Mouse (Mus musculus) embryonic facial prominence, embryonic 10.5 days (tissue): ENCODE measurements around the gene Ap1ar. TPM values are rescaled to one million over a fixed set of nuclear protein-coding genes. Genes with fewer than 3 reads are reported as not detected.

Experiments used
- DNase-seq: peaks from one replicate; pipeline ENCODE4 v3.0.0-alpha.2; 2017; ENCODE audit warnings: low spot score
- H3K27ac ChIP-seq: fragments of 300-500 bp; sonication (generic); replicated peaks from 2 replicates; pipeline ENCODE4 v1.5.1; 2016; ENCODE audit warnings: mild to moderate bottlenecking
- H3K27me3 ChIP-seq: fragments of 300-500 bp; sonication (generic); replicated peaks from 2 replicates; pipeline ENCODE4 v1.6.1; 2016; ENCODE audit warnings: low read depth, mild to moderate bottlenecking; ENCODE audit not compliant: poor library complexity, severe bottlenecking
- H3K36me3 ChIP-seq: fragments of 300-500 bp; sonication (generic); replicated peaks from 2 replicates; pipeline ENCODE4 v1.6.1; 2016; ENCODE audit warnings: mild to moderate bottlenecking, moderate library complexity
- H3K4me1 ChIP-seq: fragments of 300-500 bp; sonication (generic); 2 replicates; pipeline ENCODE4 v1.6.1; 2016
- H3K4me3 ChIP-seq: fragments of 300-500 bp; sonication (generic); 2 replicates; pipeline ENCODE4 v1.5.1; 2016; ENCODE audit warnings: mild to moderate bottlenecking, moderate library complexity
- H3K9me3 ChIP-seq: fragments of 300-500 bp; sonication (generic); 2 replicates; pipeline ENCODE4 v1.6.1; 2016; ENCODE audit warnings: mild to moderate bottlenecking
- WGBS: fragments of 180-500 bp; shearing (Covaris S2); methylation state at CpG from one replicate; pipeline ENCODE4 v1.1.7; 2016; 5-methylcytosine and 5-hydroxymethylcytosine counted together
- polyA plus RNA-seq: library from polyadenylated mRNA; unstranded; fragments of >200 nt; fragmentation: Nextera tagmentation; extraction: Ambion mirVana; gene quantifications from 2 replicates; pipeline ENCODE4 v1.2.1, GENCODE M21; 2016

Ap1ar gene
- polyA plus RNA-seq, 1 experiment from 2014 or later = 60.6 TPM

DNA sequence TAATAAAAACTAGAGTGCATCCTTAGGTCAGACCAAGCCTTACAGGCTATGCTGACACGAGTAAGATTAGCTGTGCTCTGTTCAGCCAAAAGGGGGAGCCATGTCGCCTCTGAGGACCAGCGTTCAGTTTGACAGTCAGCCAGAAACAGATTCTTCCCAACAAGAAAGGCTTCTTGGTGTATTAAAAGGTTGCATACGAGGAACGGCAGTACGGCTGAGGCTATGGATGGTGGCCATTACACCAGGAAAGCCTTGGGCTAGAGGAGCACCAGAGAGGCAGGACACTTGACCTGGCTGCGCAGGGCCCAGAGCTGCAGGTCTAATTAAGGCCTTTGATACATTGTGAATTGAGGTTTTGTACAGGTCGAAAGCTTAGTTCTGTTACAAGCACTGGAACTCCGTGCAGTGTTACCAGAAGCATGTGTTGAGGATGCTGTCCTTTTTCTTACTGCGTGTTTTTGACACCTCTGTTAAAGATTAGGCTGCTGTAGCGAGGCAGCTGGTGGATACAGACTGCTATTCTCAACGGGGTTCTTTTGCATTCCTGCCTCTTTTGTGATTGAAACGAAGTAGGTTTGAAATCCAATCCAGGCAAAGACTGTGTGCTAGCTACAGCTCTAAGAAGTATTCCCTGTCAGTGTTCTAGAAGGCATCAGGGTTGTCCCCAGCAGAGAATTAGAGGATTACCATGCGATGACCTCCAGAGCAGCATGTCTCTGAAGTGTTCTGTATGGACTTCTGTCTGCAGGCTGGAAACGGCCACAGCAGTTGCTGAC, 16.3 kb upstream of the Ap1ar start:
- Histone ChIP-seq H3K36me3 (no peaks in the 10 kb centered on the region), H3K27ac (no peak overlapping the region), H3K4me3 (no peak overlapping the region), H3K9me3 (no peaks in the 10 kb centered on the region), H3K4me1 (peaks cover 9% of the 10 kb centered on the region), H3K27me3 (no peaks in the 10 kb centered on the region; the same call in 1 of the 2 replicates)
- peak; percentile 63 for DNase-seq
- 21% methylated on average over 15 of the region's 15 CpGs for WGBS

DNA sequence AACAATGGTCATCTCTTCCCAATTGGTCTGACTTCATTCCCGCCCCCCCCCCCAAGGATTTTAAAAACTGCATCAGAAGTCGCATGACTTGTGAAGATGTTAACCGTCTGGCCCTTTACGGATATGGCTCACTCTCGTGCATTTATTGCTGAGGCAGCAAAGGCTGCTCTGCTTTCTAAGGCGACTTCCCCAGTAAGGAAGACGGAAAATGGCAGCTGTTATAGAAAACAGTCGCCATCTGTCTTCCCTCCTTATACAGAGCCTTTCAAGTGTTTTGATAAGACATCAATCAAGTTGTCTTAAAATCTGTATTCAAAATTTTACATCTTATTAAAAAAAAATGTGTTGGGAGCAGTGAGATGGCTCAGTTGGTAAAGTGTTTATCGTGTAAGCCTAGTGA, 15.4 kb upstream of the Ap1ar start:
- 84% methylated on average over 9 of the region's 9 CpGs for WGBS
- Histone ChIP-seq H3K27me3 (no peaks in the 10 kb centered on the region; the same call in 1 of the 2 replicates), H3K4me1 (peaks cover 9% of the 10 kb centered on the region), H3K4me3 (no peak overlapping the region), H3K9me3 (no peaks in the 10 kb centered on the region), H3K36me3 (no peaks in the 10 kb centered on the region), H3K27ac (no peak overlapping the region)
- DNase-seq = no peak

DNA sequence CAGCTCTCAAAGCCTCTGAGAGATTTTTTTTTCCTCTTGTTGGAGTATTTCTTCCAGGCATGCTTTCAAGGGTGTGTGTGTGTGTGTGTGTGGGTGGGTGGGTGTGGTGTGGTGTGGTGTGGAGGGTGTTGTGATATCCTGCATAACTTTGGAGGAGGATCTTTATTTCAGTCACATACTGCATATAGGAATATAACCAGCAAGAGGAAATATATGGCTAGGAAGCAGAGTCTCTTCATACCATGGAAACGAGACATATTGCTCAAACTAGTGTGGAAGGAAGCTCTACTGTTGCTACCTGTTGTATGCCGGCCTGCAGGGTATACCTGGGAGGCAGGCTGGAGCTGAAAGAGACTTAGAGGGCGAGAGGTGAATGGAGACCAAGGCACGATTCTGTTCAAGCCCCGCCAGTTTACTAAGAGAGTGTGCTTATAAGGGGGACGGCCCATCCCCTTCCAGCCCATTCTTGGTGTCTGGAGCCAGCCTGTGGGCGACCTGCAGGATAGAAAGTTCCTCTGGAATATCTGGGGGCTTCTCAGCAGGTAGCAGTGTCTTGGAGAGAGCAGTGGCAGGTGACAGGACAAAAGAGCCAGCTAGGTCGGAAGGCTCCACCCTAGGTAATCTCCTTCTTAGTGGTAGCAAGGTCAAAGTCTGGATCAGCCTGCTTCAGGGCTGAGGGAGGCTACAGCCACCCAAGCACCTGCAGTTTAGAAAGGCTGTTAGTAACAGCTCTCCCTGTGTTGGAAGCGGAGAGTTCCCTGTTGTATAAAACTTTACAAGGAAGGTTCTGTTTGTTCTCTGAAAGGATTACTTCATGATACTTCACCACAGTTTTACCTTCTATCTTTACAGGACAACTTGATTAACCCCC, 13.7 kb upstream of the Ap1ar start:
- DNase-seq = no peak
- no peaks in the 10 kb centered on the region for H3K36me3 ChIP-seq
- 58% methylated on average over 9 of the region's 9 CpGs for WGBS
- no peaks in the 10 kb centered on the region; the same call in 1 of the 2 replicates for H3K27me3 ChIP-seq
- no peaks in the 10 kb centered on the region for H3K9me3 ChIP-seq
- H3K4me1 ChIP-seq = peaks cover 9% of the 10 kb centered on the region
- H3K27ac ChIP-seq = no peak overlapping the region
- H3K4me3 ChIP-seq = no peak overlapping the region

DNA sequence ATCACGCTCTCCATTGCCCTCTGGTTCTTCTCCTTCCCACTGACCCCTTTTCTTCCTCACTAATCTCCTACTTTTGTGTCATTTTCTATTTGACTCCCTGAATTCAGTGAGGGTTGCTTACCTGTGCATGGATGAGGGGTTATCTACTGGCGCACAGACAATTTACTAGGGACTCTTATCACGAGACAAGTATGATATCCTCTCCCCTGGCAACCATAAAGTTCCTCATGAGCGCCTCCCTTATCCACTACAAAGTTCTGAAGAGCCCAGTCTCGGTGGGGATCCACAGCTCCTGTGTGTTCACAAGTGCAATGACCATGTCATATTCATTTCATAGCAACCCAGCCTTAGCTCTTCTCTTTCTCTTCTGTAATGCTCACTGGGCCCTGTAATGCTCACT, 12.6 kb upstream of the Ap1ar start:
- no peak for DNase-seq
- H3K4me3 ChIP-seq = no peak overlapping the region
- peaks cover 9% of the 10 kb centered on the region for H3K4me1 ChIP-seq
- 86% methylated on average over 5 of the region's 5 CpGs for WGBS
- no peaks in the 10 kb centered on the region for H3K36me3 ChIP-seq
- H3K27me3 ChIP-seq = no peaks in the 10 kb centered on the region; the same call in 1 of the 2 replicates
- H3K27ac ChIP-seq = no peak overlapping the region
- H3K9me3 ChIP-seq = no peaks in the 10 kb centered on the region

DNA sequence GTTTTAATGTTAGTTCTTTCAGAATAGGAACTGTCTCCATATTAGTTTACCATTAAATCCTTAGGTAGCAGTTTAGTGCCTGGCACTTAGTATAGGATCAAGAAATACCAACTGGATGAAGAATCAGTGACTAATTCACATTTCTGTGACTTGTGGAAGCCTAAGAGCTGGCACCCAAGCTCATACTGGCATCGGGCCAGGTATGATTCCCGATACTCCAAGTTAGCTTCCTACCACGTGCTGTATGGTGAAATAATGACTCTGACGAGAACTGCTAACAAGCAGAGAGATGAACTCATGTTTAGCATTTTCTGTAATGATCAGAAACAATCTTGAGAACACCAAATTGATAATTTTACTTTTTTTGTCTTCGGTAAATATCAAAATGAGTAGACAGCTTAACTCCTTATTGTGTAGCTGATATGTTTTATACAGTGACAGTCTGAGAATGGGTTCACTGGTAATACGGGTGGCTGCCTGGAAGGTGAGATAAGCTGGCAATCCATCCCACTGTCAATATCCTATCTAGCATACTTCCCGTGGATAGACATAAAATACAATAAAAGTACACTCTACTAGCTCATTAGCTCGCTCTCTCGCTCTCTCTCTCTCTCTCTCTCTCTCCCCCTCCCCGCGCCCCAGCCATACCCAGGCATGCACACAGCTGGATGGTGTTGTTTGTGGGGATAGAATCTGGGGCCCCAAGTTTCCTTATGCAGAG, 10.9 kb upstream of the Ap1ar start:
- no peaks in the 10 kb centered on the region for H3K36me3 ChIP-seq
- H3K4me3 ChIP-seq = no peak overlapping the region
- H3K27ac ChIP-seq = no peak overlapping the region
- H3K27me3 ChIP-seq = no peaks in the 10 kb centered on the region
- 91% methylated on average over 11 of the region's 11 CpGs for WGBS
- H3K4me1 ChIP-seq = no peaks in the 10 kb centered on the region
- no peak for DNase-seq
- no peaks in the 10 kb centered on the region for H3K9me3 ChIP-seq

DNA sequence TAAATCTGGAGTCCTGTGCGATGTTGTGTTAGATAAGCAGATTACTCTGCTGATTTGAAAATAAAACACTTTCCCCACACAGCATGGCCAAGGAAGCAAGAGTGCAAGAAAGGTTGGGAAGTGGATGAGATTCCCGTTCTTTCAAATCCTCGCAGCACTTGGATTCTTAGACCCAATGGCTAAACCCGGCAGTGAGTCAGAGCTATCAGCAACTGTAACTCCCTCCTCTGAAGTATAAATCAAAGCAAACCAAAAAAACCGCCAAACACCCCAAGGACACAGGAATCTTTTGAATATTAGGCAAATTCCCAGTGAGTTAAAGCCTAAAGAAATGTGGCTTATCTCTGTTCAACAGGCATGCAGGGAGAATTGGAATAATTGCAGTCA, 6.6 kb upstream of the Ap1ar start:
- no peaks in the 10 kb centered on the region for H3K4me1 ChIP-seq
- no peaks in the 10 kb centered on the region for H3K27me3 ChIP-seq
- H3K4me3 ChIP-seq = no peak overlapping the region
- H3K9me3 ChIP-seq = no peaks in the 10 kb centered on the region
- H3K27ac ChIP-seq = no peak overlapping the region
- no peaks in the 10 kb centered on the region for H3K36me3 ChIP-seq
- WGBS = 88% methylated on average over 5 of the region's 5 CpGs
- no peak for DNase-seq

DNA sequence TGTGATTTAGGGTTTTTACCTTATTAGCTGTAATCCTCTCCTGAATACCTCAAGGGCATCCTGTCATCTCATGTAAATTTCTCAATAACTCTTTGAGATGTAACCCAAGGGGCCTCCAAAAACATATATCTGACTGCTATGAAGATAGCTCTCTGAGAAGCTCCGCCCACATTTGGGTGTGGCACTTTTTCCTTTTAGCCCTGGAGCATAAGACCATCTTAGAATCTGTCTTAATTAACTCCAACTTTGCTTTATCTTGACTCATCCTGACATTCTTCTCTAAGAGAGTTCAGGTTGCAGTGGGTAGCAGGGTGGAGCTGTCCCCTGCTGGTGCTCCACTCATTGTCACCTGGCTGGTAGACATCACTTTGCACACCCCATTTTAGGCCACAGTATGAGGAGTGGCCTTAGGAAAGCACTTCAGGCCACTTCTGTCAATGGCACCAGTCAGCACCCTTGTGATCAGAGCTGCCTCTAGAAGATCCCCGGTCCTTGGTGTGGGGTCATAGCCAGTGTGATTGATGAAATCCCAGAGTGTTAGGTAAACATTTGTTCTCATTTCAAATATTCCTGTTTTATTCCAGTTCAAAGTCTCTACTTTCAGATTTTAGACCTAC, 6.1 kb upstream of the Ap1ar start:
- H3K36me3 ChIP-seq = no peaks in the 10 kb centered on the region
- H3K4me1 ChIP-seq = no peaks in the 10 kb centered on the region
- WGBS = 84% methylated on average over 2 of the region's 2 CpGs
- no peaks in the 10 kb centered on the region for H3K27me3 ChIP-seq
- no peaks in the 10 kb centered on the region for H3K9me3 ChIP-seq
- DNase-seq = no peak
- H3K27ac ChIP-seq = no peak overlapping the region
- no peak overlapping the region for H3K4me3 ChIP-seq

DNA sequence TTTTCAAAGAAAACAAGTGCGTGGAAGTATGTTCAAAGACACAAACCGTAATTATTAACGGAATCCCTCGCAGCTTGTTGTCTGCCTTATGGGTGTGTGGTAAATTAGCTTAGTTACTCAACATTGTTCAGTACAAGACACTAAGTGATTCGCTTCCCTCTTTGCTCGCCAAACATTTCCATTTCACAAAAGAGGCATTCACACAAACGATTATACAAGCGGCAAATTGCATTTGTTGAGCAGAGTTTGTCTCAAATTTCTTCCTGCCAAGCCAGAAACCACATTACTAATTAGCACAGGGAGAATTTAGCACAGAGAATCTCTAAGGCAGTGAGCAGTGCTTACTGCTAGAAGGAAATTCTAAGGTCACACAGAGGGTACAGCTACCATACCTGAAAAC, 4.6 kb upstream of the Ap1ar start:
- Histone ChIP-seq H3K27ac (no peak overlapping the region), H3K36me3 (no peaks in the 10 kb centered on the region), H3K27me3 (no peaks in the 10 kb centered on the region), H3K4me1 (peaks cover 6% of the 10 kb centered on the region), H3K9me3 (no peaks in the 10 kb centered on the region), H3K4me3 (no peak overlapping the region)
- WGBS = 81% methylated on average over 8 of the region's 8 CpGs
- no peak for DNase-seq

DNA sequence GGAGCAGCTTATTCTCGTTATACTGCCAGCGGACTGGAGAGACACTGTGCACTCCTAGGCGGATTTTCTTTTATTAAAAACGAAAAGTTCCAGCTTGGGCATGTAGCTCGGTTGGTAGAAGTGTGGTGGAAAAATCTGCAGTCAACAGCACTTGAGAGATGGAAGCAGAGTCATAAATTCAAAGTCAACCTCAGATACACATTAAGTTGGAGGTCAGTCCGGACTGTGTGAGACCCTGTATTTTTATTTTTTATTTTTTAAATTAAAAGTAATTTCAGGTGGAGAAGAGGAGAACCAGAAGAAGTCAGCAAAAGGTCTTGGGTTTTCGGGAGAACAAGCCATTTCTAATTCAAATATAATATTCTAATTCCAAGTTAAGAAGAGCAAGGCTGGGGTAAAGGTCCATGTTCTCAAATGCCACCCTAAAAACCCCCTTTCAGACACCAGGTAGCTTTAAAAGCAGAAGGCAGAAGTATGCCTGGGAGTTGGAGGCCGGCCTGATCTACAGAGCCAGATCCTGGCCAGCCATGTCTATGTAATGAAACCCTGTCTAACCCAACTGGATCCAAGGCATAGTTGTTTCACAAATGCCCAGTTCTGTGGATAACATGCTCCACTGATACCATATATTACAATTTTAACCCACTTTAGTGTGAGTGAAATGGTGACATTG, 785 bp upstream of the Ap1ar start:
- WGBS = 35% methylated on average over 8 of the region's 8 CpGs

DNA sequence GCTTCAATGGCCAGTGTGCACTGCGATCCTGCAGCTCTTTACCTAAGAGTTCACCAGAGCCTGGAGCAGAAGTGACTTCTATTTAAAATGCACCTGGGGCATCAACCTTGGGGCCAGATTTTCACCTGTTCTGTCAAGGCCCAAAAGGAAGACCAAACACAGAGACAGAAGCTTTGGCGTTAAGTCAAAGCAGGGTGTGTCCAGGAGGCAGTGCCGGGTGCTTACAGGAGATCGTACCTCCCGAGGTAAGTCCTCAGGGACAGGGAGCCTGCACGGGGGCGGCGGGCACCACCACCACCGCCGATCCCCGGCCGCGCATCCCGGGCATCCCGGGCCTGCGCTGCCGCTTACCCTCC, 547 bp downstream of the Ap1ar start:
- no peak for DNase-seq
- H3K36me3 ChIP-seq = peaks cover 10% of the 10 kb centered on the region; the same call in 1 of the 2 replicates
- under 1% methylated on average over 17 of the region's 17 CpGs for WGBS
- H3K4me1 ChIP-seq = peaks cover 22% of the 10 kb centered on the region
- no peaks in the 10 kb centered on the region for H3K9me3 ChIP-seq
- H3K4me3 ChIP-seq = peak overlapping the region; percentile 98
- H3K27ac ChIP-seq = peak overlapping the region; percentile 93
- H3K27me3 ChIP-seq = no peaks in the 10 kb centered on the region

More for the DNA sequence above, 785 bp upstream of the Ap1ar start:
- Histone ChIP-seq H3K36me3 (peaks cover 3% of the 10 kb centered on the region; the same call in 1 of the 2 replicates), H3K9me3 (no peaks in the 10 kb centered on the region), H3K27me3 (no peaks in the 10 kb centered on the region), H3K27ac (peak overlapping the region; percentile 93), H3K4me1 (peaks cover 22% of the 10 kb centered on the region), H3K4me3 (peak overlapping the region; percentile 98)
- no peak for DNase-seq

DNA sequence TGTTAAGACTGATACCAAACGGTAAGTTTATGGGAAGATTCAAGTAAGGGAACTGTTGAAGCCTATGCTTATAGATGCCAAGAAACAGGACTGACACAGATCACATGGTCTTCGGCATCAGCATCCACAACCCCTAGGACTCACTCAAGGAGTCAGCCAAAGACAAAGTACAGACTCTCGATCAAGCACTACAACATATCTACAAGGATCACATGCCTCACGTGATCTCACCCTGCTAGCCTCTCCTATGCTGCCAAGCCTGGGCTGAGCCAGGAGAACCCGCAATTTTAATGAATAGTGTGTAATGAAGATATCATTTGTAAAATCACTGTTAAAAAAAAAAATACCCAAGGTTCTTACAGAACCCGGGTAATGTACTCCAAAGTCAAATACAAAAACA, 1.7 kb downstream of the Ap1ar start:
- WGBS = 90% methylated on average over 6 of the region's 6 CpGs
- Histone ChIP-seq H3K36me3 (peaks cover 18% of the 10 kb centered on the region), H3K27ac (no peak overlapping the region)

DNA sequence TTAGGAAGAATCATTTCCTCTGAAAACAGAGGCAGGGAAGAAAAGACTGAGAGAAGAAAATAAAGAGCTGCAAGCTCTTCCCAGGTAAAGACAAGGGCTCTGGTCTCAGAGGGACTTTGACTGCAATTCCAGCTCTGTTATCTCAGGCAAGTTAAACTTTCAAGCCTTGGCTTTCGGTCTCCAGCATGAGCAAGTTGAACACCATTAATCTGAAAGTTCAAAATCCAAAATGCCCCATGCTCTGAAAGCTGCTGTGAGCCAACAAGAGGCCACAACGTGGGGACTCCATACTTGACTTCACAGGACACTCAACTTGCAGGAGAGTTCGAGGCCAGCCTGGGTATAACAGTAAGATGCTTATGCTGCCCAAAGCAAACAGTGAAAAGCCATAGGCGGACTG, 3.3 kb downstream of the Ap1ar start:
- 85% methylated on average over 4 of the region's 4 CpGs for WGBS
- H3K4me1 ChIP-seq = peaks cover 22% of the 10 kb centered on the region
- no peaks in the 10 kb centered on the region for H3K9me3 ChIP-seq
- H3K4me3 ChIP-seq = no peak overlapping the region
- DNase-seq = no peak
- H3K27me3 ChIP-seq = no peaks in the 10 kb centered on the region
- H3K36me3 ChIP-seq = peaks cover 18% of the 10 kb centered on the region
- no peak overlapping the region for H3K27ac ChIP-seq

More for the DNA sequence above, 1.7 kb downstream of the Ap1ar start:
- H3K4me1 ChIP-seq = peaks cover 22% of the 10 kb centered on the region
- DNase-seq = no peak
- H3K4me3 ChIP-seq = peak overlapping the region; percentile 98; the same call in 1 of the 2 replicates
- H3K27me3 ChIP-seq = no peaks in the 10 kb centered on the region
- no peaks in the 10 kb centered on the region for H3K9me3 ChIP-seq
